Mouse (Mus musculus): ENCODE results near the gene St6galnac3. TPM values are rescaled to one million over a fixed set of nuclear protein-coding genes. Genes with fewer than 3 reads are reported as not detected.
A peak's percentile ranks its signal among the peaks of the same experiment; 100 is the strongest.

Gene St6galnac3
- total RNA-seq, 2 experiments from 2014 or later: 1.3 to 2.6 TPM

DNA sequence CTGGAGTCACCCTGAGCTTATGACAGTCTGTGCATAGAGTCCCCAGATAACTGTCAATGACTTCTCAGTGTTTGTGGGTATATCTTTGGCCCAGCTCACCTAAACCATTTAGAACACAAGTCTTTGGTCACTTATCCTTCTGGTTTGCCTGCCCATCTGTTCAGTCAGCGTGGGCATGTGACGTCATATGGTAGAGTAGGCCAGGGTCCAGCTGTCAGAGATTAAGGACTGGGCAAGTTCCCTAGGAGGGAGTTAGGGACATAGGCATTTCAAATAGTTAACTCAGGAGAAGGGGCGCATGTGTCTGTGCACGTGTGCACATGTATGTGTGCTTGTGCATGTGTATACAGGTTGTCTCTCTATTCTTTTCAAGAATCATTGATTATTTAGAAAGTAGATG lies 554.8 kb downstream of the St6galnac3 start:
- Histone ChIP-seq H3K4me3 (no peak overlapping the region), H3K27ac (no peak overlapping the region)
- no peak for DNase-seq
- TF ChIP-seq CTCF (IDR thresholded peaks at IDR 0.05): no peak
- intact Hi-C loops (cut with DNase I): no loop called here

- intact Hi-C loops (cut with DNase I): no loop called here
- DNase-seq: no peak
- no peak overlapping the region for H3K27ac ChIP-seq
- no peak overlapping the region for H3K4me3 ChIP-seq
- TF ChIP-seq CTCF (IDR thresholded peaks at IDR 0.05): no peak
Observed at GRCm38 (mm10) chr3:153169744-153170143, 555.2 kb downstream of the St6galnac3 start.

DNA sequence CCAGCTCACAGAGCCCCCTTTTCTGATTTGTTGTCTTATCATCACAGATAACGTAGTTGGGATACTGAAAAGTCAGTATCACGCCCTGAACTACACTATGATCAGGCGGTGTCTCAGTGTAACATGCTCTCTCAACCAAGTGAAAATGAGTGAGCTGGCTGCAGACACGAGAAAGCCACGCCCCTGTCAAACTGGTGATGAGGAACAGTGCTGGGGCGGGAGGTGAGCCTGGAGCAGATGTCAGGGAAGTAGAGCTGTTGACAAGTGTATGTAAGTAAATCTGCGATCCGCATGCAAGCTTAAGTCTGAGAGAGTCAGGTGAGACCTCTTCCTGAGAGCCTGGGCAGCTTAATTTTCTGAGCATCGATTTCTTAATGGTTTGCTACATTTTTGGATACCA lies 563.3 kb downstream of the St6galnac3 start:
- no peak for TF ChIP-seq CTCF (IDR thresholded peaks at IDR 0.05)
- intact Hi-C loops (cut with DNase I): no loop called here
- no peak for DNase-seq

GRCm38 (mm10) chr3:153160683-153161082 lies 564.3 kb downstream of the St6galnac3 start:
- H3K4me3 ChIP-seq: no peak overlapping the region
- no peak overlapping the region for H3K27ac ChIP-seq
- DNase-seq: no peak
- intact Hi-C loops (cut with DNase I): no loop called here
- no peak for TF ChIP-seq CTCF (IDR thresholded peaks at IDR 0.05)

More for the DNA sequence above, 563.3 kb downstream of the St6galnac3 start:
- H3K27ac ChIP-seq: no peak overlapping the region
- no peak overlapping the region for H3K4me3 ChIP-seq

GRCm38 (mm10) chr3:153148887-153149286 lies 576.1 kb downstream of the St6galnac3 start:
- intact Hi-C loops (cut with DNase I): no loop called here
- TF ChIP-seq CTCF (IDR thresholded peaks at IDR 0.05): no peak
- peak; percentile 26 for DNase-seq
- H3K4me3 ChIP-seq: no peak overlapping the region
- no peak overlapping the region for H3K27ac ChIP-seq

Small RNAs within 50 kb of the gene (microRNA-seq; reads per million reads assigned to microRNA genes)
- gene Gm27405: not detected

Other genes starting within 250 kb of the St6galnac3 start
- under 1 TPM in 1 of 2 experiments, not detected in 1; 0.26 TPM for gene Asb17, start 119.0 kb upstream of the St6galnac3 start, total RNA-seq (2021)
- under 1 TPM in 1 of 2 experiments, not detected in 1; 0.10 TPM for gene Msh4, start 181.0 kb upstream of the St6galnac3 start, total RNA-seq (2021)
- gene Rabggtb, start 187.8 kb upstream of the St6galnac3 start, total RNA-seq (2021): 10 to 100 TPM; 63.7 to 65.2 TPM
- 100 to 1,000 TPM; 288 to 531 TPM for gene Acadm, start 219.5 kb upstream of the St6galnac3 start, total RNA-seq (2021)
- under 1 TPM in 1 of 2 experiments, not detected in 1; 0.17 TPM for gene Slc44a5, start 248.3 kb upstream of the St6galnac3 start, total RNA-seq (2021)

All from gastrocnemius, adult 2 months (tissue).